Mouse (Mus musculus) c-Kit-negative CD71-positive TER-119-positive erythroid progenitor cells, embryonic 14.5 days (primary cell): ENCODE data around the gene Defa26.
"Not testable (repeated sequence)": the region's sequence is repeated elsewhere in the genome, so short reads cannot be mapped to it uniquely, and the experiment has no call there.

Source experiments
- DNase-seq: peaks from one replicate; pipeline ENCODE4 v3.0.0-alpha.2; 2013; ENCODE audit warnings: low read depth, low spot score

Defa26 gene

GRCm38 (mm10) chr8:21617883-21618282 is at the start of gene Defa26:
TSS of gene Defa26 (plus strand) at chr8:21618183.
- DNase-seq = not testable (repeated sequence)

- DNase-seq = not testable (repeated sequence)
These were observed 35.3 kb upstream of the Defa26 start, which contains the start of gene Defa28 for GRCm38 (mm10) chr8:21582706-21583105. TSS of gene Defa28 (plus strand) at chr8:21583006.

GRCm38 (mm10) chr8:21594408-21594807 is 23.6 kb upstream of the Defa26 start, which contains the start of gene Gm7861:
TSS of gene Gm7861 (minus strand) at chr8:21594508.
- DNase-seq = not testable (repeated sequence)

- DNase-seq = not testable (repeated sequence)
These were observed 37.5 kb downstream of the Defa26 start, which contains the start of gene Defa17 for GRCm38 (mm10) chr8:21655480-21655879. TSS of gene Defa17 (plus strand) at chr8:21655780.

- not testable (repeated sequence) for DNase-seq
These were observed 47.5 kb downstream of the Defa26 start, which contains the start of gene Defa34 for GRCm38 (mm10) chr8:21665497-21665896. TSS of gene Defa34 (plus strand) at chr8:21665797.
